Mouse (Mus musculus) monocyte, adult 59 days (primary cell): ENCODE measurements around the gene Gm3183. TPM values are rescaled to one million over a fixed set of nuclear protein-coding genes. Genes with fewer than 3 reads are reported as not detected.

Experiments used
- total RNA-seq, 2 experiments: library from RNA; stranded (reverse); gene quantifications; one replicate each; pipeline ENCODE4 v1.2.4; 2023

Gm3183 gene
- total RNA-seq: not detected

DNA sequence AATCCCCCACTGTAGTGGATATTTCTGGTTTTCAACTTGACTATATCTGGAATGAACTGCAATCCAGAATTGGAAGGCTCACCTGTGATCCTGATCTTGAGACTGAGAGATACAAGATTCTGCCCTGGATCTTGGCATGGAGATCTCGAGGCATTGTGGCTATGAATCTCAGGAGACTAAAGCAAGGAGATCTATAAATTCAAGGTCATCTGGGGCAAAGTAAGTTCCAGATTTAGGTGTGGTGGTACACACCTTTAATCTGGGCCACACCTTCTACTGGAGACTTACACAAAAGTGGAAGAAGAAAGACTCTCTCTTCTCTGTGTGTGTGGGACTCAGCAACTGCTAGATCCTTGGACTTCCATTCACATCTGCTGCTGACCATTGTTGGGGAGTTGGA is at the start of gene Gm3183:
Gene Gm3183, plus strand, starts transcription at position 301 of the 400 bp plus-strand sequence.

Other genes with a start within 250 kb of the Gm3183 start
- gene Gm3147, start 249.1 kb upstream of the Gm3183 start, total RNA-seq: not detected
- not detected for gene Gm6509, start 241.5 kb upstream of the Gm3183 start, total RNA-seq
- not detected for gene Gm6205, start 217.1 kb upstream of the Gm3183 start, total RNA-seq
- not detected for gene Gm6367, start 123.2 kb downstream of the Gm3183 start, total RNA-seq
- gene Gm7942, start 241.5 kb downstream of the Gm3183 start, total RNA-seq: not detected